Mouse (Mus musculus) embryonic fibroblast, embryonic 13.5 days (primary cell): ENCODE measurements at regions not wholly inside any gene's neighbourhood (a gene's known extent, or its start where the extent isn't known, plus 50 kb on each side); places are given as distances from the start of the nearest gene placed in this dataset.

Experiments used
- H3K27ac ChIP-seq: 2 replicates; pipeline ENCODE4 v1.5.1; 2012; ENCODE audit warnings: low read length, control low read depth, inconsistent platforms; ENCODE audit not compliant: insufficient read depth
- H3K4me1 ChIP-seq: 2 replicates; pipeline ENCODE4 v1.6.1; 2011; ENCODE audit warnings: low read length; ENCODE audit not compliant: control insufficient read depth, insufficient read depth
- H3K4me3 ChIP-seq: 2 replicates; pipeline ENCODE4 v1.5.1; 2011; ENCODE audit warnings: mild to moderate bottlenecking, control low read depth, low read length; ENCODE audit not compliant: insufficient read depth
- CTCF ChIP-seq: IDR thresholded peaks from 2 replicates; pipeline ENCODE4 v1.5.1; 2011; ENCODE audit warnings: mild to moderate bottlenecking, control low read depth, low read length, moderate library complexity, borderline replicate concordance; ENCODE audit not compliant: insufficient read depth
- POLR2A ChIP-seq: IDR thresholded peaks from 2 replicates; pipeline ENCODE4 v1.6.1; 2011; ENCODE audit warnings: low read depth, mild to moderate bottlenecking, control low read depth, low read length, moderate library complexity

DNA sequence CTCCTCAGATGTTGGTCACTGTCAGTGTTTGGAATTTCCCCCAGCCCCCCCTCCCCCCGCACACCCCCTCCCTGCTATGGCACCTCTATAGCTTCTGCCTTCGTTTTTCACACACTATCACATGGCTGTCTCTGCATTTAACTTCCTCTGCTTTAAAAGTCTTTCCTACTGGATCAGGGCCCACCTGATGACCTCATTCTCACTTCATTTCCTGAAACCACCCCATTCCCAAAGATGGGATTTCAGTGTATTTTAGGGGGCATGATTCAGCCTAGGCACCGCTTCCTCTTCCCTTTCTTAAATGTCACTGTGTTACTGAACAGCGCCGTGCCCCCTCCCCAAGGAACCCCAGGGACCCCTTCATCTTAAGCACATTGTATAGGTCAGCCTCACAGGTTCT, 103.7 kb downstream of the Ndufa10 start:
- no peak for TF ChIP-seq POLR2A
- TF ChIP-seq CTCF, result no peak
- Histone ChIP-seq H3K27ac (no peak overlapping the region), H3K4me1 (peaks cover 14% of the 10 kb centered on the region), H3K4me3 (no peak overlapping the region)

DNA sequence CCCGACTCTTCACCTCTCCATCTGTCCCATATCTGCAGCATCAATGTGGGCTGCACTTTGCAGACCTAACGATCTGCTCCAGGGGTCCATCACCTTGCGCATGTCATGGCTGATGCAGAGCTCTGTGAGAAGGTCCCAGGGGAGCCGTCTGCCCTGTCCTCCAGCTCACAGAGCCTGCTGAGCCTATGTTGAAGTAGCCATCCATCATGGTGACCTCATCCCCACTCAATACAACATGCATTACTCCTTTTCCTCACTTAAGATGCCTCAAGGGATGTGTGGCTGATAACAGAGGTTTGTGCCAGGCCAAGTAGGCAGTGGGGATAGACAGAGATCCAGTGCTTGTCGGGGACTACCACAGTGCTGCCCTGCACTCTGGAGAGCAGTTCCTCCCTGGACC, 107.4 kb downstream of the Ndufa10 start:
- no peak for TF ChIP-seq CTCF
- no peak for TF ChIP-seq POLR2A
- peaks cover 3% of the 10 kb centered on the region for H3K4me1 ChIP-seq
- H3K4me3 ChIP-seq, result no peak overlapping the region
- no peak overlapping the region for H3K27ac ChIP-seq

DNA sequence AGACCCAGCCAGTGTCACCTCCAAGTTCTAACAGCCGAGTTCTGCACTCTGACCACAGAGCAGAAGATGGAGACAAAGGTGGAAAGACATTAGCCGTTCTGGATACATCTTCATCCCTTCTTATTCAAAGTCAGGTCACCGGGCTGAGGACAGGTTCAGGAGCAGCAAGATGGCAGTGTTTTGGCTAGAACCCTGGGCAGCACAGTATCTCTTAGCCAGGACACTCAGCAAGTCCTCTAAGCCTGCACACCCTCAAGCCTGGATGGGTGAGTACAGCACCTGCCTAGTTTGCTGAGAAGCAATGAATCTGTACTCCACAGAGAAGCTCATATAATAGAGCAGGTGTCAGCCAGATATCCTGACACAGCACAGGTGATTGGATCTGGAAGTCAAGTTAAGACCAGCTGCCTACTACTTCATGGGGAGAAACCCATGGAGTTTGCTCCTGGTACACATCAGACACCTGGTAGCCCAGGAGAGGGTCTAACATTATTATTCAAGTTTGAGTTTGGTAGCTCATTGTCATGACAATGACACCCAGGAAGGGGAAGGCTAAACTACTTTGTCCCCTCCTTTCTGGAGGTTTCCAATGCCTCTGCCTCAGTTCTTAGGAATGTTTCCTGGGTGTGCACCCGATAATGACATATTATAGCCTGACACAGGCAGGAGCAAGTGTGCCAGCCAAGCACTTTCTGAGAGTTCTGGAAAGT, 108.1 kb downstream of the Ndufa10 start:
- no peak overlapping the region for H3K4me3 ChIP-seq
- H3K27ac ChIP-seq, result no peak overlapping the region
- no peaks in the 10 kb centered on the region for H3K4me1 ChIP-seq
- no peak for TF ChIP-seq POLR2A
- TF ChIP-seq CTCF, result no peak

DNA sequence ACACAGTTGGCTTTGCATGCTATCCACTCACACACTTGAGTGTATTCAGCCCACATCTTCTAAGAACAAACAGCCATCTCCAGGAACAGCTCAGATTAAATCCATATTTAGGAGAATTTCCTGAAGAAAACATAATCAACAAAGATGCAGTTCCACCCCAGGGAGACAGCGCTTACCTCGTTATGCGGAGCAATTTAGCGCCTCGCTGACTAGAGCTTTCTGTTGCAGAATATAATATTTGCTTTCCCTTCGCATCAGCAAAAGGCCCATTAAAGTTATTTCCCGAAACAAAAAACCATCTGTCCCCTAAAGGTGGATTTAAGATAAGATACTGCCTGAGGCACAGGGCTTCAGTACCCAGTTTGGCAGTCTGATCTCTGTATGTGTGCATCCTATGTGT, 112.0 kb downstream of the Ndufa10 start:
- H3K27ac ChIP-seq, result no peak overlapping the region
- H3K4me3 ChIP-seq, result no peak overlapping the region
- no peak for TF ChIP-seq CTCF
- TF ChIP-seq POLR2A, result no peak
- H3K4me1 ChIP-seq, result no peaks in the 10 kb centered on the region

DNA sequence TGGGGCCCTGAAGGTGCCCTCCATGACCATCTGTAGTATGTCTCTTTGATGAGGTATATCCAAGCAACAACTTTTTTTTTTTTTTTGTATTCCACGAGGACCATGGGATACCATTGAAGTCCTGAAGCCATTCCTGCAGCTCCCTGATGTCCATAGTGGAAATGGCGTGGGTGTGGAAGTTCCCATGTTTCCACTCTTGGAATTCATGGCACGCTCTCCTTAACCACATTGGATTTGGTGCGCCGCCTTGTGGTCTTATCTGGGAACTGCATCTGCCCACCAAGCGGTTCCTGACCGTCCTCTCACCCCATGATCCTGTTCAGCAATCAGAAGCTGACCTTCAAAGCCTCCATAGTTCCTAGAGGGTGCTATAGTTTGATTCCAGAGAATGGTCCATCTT, 113.4 kb downstream of the Ndufa10 start:
- TF ChIP-seq CTCF, result peak; percentile 40; the same call in 1 of the 2 replicates
- no peak for TF ChIP-seq POLR2A
- no peak overlapping the region for H3K4me3 ChIP-seq

DNA sequence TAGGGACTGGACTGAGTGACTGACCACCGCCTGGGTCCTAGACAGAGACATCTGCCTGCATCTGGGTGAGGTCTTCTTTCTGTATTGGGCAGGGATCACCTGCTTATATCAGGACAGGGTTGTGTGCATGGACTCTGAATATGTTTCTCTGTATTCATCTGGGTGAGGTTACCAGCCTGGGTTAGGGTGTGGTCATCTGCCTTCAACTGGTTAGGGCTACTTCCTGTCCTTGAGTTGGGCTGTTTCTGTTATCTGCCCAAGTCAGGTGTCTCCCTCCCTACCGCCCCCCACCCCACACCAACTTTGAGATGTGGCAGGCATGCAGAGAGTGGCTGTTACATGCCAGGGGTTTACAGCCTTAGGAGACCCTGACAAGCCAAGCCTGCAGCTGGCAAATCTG, 114.2 kb downstream of the Ndufa10 start:
- TF ChIP-seq CTCF (no peak), POLR2A (no peak)

More for the DNA sequence above, 113.4 kb downstream of the Ndufa10 start:
- H3K4me1 ChIP-seq, result no peaks in the 10 kb centered on the region
- no peak overlapping the region for H3K27ac ChIP-seq

DNA sequence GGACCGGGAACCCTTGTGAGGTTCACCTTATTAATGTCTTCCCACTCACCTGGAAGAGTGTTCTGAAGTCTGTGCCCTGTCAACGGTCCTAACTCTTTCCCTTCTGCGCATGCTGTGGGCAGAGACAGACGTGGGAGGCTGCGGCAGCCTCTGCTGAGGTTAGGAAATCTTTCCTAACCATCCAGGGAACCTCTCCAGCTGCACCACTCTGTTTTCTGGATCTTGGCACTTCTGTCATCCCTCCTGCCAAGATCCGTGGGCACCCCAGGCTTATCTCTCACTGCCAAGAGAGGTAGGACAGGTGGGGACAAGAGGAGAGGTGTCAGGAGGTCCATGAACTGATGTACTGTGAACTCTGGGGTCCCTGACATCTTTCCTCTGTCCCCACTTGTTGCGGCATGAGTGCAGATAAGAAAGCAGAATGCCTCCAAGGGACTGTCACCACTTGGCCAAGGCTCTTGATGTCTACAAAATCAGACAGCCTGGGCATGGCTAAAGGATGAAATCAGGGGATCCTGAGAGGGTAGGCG, 114.8 kb downstream of the Ndufa10 start:
- Histone ChIP-seq H3K4me3 (no peak overlapping the region), H3K27ac (no peak overlapping the region), H3K4me1 (no peaks in the 10 kb centered on the region)
- TF ChIP-seq CTCF, result no peak
- no peak for TF ChIP-seq POLR2A

More for the DNA sequence above, 114.2 kb downstream of the Ndufa10 start:
- no peaks in the 10 kb centered on the region for H3K4me1 ChIP-seq
- no peak overlapping the region for H3K4me3 ChIP-seq
- no peak overlapping the region for H3K27ac ChIP-seq

DNA sequence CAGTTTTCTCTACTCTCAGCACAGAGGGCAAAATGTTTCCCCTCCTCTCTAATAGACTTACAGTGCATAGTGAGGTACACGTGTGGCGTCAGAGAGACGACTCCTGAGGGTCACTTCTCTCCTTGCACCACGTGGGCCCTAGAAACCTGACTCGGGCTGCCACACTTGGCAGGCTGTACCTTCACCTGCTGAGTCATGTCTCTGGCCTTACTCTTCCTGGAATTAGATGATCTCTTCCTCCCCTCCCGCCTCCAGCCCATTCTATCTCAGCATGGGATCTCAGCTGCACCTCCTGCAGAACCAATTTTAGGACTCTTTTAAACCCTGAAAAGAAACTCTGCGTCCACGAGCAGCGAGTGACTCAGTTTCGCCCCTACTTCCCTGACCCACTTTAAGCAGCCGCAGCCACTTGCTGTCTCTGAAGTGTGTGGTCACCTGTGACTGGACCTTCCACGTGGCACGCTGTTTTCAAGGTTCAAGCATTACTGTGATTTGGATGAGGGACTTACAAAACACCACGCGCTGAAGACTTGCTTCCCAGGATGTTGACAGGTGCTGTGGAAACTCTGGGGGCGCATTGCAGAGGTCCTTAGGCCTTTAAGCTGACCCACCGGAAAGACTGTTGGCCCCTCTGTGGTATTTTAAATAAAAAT, 125.2 kb downstream of the Ndufa10 start:
- Histone ChIP-seq H3K4me1 (no peaks in the 10 kb centered on the region), H3K27ac (no peak overlapping the region), H3K4me3 (no peak overlapping the region)
- TF ChIP-seq POLR2A (no peak), CTCF (no peak)

DNA sequence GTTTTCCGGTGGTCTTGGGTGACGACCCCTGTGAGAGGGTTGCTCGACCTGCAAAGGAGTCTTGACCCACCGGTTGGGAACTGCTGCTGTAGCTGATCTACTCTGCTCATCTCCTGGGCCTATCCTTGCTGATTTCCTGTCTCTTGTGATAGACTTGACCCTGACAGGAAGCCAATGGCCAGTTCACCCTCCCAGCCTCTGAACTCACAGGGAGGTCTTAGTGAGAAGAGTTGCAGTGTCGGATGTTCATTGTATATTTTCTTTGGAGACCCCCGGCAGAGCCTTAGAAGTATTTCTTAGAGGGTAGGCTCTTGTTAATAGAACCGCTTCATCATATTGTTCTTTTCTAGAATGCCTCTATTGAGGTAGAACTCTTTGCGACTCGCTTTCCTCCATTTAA, 126.0 kb downstream of the Ndufa10 start:
- Histone ChIP-seq H3K4me1 (no peaks in the 10 kb centered on the region), H3K4me3 (no peak overlapping the region), H3K27ac (no peak overlapping the region)
- TF ChIP-seq CTCF, result no peak
- no peak for TF ChIP-seq POLR2A

DNA sequence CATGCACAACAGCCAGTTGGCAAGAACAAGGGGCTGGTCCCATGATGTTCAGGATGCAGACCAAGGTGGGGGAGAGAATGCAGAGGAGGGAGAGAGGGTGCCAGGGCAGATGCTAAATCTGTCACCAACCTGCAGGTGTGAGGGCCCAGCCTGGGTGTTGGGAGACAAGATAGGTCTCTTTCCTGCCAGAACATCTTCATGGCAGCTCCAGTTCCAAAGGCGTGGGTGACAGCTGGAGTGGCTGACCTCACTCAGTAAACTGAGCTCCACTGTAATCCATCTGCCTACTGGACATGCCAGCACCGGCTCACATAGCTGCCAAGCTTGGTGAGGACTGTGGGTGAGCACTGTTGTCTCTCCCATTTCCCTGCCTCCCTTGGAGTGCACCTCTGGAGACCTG, 129.9 kb downstream of the Ndufa10 start:
- TF ChIP-seq POLR2A (no peak), CTCF (no peak)
- Histone ChIP-seq H3K27ac (no peak overlapping the region), H3K4me3 (no peak overlapping the region), H3K4me1 (no peaks in the 10 kb centered on the region)
